Mouse (Mus musculus) spleen, adult 12 weeks (tissue): ENCODE data around the gene Gm7579.
"Not testable (repeated sequence)": the region's sequence is repeated elsewhere in the genome, so short reads cannot be mapped to it uniquely, and the experiment has no call there.

Experiments used
- DNase-seq: peaks from one replicate; pipeline ENCODE4 v3.0.0; 2022; ENCODE audit warnings: low spot score

Gene Gm7579

GRCm38 (mm10) chr7:142211559-142211958, at the start of gene Gm7579:
TSS of gene Gm7579 (plus strand) at chr7:142211859.
- DNase-seq: no peak

- DNase-seq: not testable (repeated sequence)
These were observed 46.0 kb upstream of the Gm7579 start, which contains the start of gene Gm4553 for GRCm38 (mm10) chr7:142165639-142166038. TSS of gene Gm4553 (minus strand) at chr7:142165739.

- no peak for DNase-seq
These were observed 41.8 kb upstream of the Gm7579 start for GRCm38 (mm10) chr7:142169836-142170235.

DNA sequence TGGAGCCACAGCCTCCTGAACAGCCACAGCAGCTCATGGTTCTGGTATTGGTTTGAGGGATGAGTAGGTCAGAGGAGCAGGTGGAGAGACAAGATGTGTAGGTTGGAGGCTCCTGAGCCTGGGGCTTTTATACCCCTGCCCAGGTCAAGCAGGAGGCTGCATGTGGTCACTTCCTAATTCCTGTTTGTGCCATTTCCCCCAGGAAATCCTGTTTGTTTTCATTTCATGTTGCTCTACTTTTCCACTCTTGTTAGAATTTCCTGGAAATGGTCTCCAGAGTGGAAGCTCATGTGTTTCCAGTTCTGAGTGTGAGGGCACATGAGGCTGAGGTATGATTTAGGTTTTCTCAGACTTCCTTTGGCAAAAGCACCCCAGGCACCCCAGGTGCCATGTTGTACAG, 35.8 kb upstream of the Gm7579 start, which contains the start of gene Krtap5-2:
Krtap5-2 (minus strand) TSS at position 101 of the 400 bp plus-strand sequence.
- not testable (repeated sequence) for DNase-seq

DNA sequence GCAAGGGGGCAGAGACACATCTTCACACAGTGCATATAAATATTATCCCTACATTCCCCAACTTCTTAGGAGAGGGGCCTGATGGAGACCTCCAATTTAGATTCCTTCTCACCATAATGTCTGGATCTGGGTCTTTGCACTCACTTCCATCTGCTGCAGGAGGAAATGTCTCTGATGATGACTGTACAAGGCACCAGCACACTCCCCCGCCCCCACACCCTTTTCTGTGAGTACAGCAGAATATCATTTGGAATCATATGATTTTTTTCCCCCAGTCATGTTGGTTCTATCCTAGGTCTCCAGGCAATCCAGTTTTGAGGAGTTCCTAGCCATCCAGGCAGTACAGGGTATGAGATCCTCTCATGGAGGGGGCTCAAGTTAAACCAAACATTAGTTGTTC, 33.0 kb upstream of the Gm7579 start:
- no peak for DNase-seq

DNA sequence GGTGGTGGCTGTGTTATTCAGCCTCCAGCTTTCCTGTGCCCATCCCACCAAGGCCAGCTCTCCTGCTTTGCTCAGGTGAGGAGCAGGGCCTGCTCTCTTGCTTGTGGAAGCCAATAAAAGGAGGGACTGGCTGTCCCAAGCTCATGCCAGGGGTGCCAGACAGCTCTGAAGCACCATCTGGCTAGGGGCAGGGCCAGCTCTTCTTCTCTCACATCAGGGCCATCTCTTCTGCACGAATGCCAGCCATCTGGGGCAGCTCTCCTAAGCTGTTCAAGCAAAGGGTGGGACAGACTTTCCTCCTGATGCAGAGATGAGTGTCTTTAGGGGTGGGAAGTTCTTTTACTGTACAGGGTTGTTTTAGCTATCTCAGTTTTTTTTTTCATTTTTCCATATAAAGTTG, 30.6 kb upstream of the Gm7579 start:
- no peak for DNase-seq

- no peak for DNase-seq
These were observed 23.5 kb upstream of the Gm7579 start for GRCm38 (mm10) chr7:142188156-142188555.

DNA sequence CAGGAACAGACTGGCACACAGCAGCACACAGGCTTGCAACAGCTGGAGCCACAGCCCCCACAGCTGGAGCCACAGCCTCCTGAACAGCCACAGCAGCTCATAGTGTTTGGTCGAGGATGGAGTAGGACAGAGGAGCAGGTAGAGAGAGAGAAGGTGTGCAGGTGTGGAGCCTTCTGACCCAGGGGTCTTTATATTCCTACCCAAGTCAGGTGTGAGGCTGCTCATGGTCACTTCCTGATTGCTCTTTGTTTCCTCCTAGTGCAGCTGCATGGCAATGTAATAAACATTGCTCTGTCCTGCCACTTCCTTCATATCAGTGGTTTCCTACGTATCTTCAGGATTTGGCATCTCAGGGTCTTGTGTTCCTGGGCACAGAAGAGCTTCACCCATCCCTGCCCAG, 21.4 kb upstream of the Gm7579 start, which contains the start of gene Gm10153:
Gm10153 (minus strand) TSS at position 101 of the 400 bp plus-strand sequence.
- DNase-seq: no peak

- DNase-seq: no peak
These were observed 12.9 kb upstream of the Gm7579 start for GRCm38 (mm10) chr7:142198748-142199147.

- no peak for DNase-seq
These were observed 10.6 kb upstream of the Gm7579 start, which contains the start of gene Krtap5-3 for GRCm38 (mm10) chr7:142201064-142201463. TSS of gene Krtap5-3 (plus strand) at chr7:142201364.

DNA sequence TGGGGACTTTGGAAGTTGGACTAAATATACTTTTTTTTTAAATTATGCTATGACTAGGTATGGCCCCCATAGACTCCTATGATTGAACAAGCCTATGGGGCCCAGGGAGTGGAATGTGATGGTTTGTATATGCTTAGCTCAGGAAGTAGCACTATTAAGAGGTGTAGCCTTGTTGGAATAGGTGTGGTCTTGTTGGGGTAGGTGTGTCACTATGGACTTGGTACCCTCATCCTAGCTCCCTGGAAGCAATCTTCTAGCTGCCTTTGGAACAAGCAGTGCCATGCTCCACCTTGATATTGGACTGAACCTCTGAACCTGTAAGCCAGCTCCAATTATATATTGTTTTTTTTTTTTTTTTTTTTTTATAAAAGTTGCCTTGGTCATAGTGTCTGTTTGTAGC, 6.2 kb upstream of the Gm7579 start:
- DNase-seq: no peak

GRCm38 (mm10) chr7:142206891-142207290, 4.8 kb upstream of the Gm7579 start:
- DNase-seq: not testable (repeated sequence)

DNA sequence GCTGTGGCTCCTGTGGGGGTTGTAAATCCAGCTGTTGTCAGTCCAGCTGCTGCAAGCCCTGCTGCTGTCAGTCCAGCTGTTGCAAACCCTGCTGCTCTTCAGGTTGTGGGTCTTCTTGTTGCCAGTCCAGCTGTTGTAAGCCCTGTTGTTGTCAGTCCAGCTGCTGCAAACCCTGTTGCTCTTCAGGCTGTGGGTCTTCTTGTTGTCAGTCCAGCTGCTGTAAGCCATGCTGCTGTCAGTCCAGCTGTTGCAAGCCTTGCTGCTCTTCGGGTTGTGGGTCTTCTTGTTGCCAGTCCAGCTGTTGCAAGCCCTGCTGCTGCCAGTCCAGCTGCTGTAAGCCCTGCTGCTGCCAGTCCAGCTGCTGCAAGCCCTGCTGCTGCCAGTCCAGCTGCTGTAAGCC, 477 bp downstream of the Gm7579 start:
- not testable (repeated sequence) for DNase-seq

GRCm38 (mm10) chr7:142224518-142224917, 12.9 kb downstream of the Gm7579 start:
- no peak for DNase-seq

DNA sequence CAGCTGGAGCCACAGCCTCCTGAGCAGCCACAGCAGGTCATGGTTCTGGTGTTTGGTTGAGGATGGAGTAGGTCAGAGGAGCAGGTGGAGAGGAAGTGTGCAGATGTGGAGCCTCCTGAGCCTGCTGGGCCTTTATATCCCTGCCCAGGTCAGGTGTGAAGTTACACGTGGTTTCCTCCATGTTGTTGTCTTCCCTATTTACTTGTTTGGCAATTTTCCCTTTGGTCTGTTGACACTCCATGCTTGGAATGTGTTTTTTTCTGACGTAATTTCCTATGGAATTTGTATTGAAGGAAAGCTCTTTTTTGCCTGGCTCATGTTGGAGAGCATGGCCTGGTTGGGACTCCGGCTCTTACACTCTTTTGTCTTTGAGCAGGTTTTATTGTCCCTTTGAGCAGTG, 18.2 kb downstream of the Gm7579 start, which contains the start of gene Krtap5-5:
Krtap5-5 (minus strand) TSS at position 101 of the 400 bp plus-strand sequence.
- DNase-seq: not testable (repeated sequence)

- DNase-seq: no peak
These were observed 19.9 kb downstream of the Gm7579 start for GRCm38 (mm10) chr7:142231540-142231939.

- DNase-seq: no peak
These were observed 29.3 kb downstream of the Gm7579 start, which contains the start of gene Gm40460 for GRCm38 (mm10) chr7:142240978-142241377. TSS of gene Gm40460 (minus strand) at chr7:142241078.

DNA sequence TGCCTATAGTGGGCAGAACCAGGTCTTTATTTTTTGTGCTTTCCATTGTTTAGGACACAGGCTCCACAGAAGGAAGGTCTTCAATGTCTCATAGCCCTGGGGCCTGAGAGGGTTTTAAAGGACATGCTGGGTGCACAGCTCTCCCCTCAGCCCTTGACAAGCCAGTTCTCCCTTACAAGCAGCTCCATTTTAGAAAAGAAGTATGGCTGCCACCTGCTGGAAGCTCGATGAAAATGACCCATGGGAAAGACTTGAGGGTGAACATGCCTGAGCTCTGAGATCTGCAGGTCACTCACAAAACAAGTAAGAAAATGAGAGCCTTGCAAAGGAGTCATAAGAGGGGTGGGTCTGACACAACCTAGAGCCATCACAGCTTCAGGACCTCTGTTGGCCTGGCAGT, 38.2 kb downstream of the Gm7579 start:
- DNase-seq: no peak

DNA sequence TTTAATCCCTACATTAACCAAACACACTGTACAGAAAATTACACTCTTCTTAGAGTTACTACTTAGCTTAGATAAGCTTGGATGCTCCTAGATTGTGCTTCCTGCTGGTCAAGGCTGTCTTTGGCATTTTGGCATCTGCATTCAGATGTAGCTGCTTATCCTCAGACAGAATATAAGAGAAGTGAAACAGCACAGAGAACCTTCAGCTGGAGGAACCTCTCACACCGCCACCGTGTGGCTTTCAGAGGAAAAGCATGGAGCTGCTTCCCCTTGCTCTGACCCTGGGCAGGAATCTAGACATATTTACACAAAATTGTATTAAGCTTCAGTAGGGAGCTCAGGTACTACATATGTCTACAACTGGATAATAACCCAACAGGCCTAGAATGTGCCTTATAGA, 43.9 kb downstream of the Gm7579 start:
- no peak for DNase-seq

GRCm38 (mm10) chr7:142258254-142258653, 46.6 kb downstream of the Gm7579 start, which contains the start of gene Gm2431:
TSS of gene Gm2431 (minus strand) at chr7:142258354.
- DNase-seq: not testable (repeated sequence)
